Mouse (Mus musculus): ENCODE data around the gene Syne2.

Gene Syne2

DNA sequence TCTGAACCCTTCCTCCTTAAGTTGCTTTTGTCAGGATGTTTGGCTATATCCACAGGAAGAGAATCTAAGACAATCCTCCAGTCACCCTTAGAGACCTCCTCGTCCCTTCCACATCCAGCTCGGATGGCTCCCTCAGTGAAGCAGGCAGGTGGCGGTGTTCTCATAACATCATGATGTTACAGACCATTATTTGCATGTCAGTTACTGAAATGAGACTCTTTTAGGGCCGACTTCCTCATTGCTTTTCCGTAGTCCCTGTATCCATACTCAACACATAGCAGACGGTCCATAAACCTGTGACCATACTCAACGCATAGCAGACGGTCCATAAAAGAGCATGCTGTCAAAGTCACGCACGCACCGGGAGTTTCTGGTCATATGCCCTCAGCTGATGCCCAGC, 106.9 kb downstream of the Syne2 start:
- no peak for DNase-seq (ENCODE audit: low read depth, low spot score)

GRCm38 (mm10) chr12:75927596-75927995, 109.7 kb downstream of the Syne2 start:
- DNase-seq (ENCODE audit: low read depth, low spot score): no peak

DNA sequence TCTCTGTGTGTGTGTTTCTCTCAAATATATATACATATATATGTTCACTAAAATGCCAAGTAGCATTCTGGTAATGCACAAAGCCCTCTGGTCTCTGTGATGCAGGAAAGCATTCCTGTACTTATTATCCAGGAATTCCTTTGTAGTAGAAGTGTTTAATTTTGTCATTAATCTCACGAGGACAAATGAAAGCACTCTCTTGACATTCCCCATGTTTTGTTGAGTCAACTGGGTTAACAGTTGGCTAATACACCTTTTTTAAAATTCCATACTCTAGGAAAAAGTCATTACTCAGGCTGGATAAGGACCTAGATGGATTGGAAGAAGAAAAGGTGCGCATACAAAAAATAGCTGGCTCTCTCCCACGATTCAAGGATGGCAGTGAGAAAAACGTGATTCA, 115.6 kb downstream of the Syne2 start:
- DNase-seq (ENCODE audit: low read depth, low spot score): no peak

GRCm38 (mm10) chr12:75951328-75951727, 133.4 kb downstream of the Syne2 start:
- peak; percentile 13 for DNase-seq (ENCODE audit: low read depth, low spot score)

DNA sequence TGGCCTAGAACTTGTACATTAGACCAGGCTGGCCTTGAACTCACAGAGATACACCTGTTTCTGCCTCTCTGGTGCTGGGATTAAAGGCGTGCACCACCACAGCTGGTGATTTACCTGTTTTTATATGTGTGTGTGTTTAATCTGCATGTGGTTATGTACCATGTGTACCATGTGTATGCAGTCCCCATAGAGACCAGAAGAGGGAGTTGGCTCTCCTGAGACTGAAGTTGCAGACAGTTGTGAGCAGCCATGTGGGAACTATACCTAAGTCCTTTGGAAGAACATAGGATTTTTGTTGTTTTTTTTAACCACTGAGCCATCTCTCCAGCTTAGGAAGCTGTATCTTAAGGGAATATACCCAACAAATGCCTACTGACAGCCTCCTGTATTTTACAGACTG, 134.1 kb downstream of the Syne2 start:
- DNase-seq (ENCODE audit: low read depth, low spot score): no peak

GRCm38 (mm10) chr12:75966441-75967195, 148.7 kb downstream of the Syne2 start:
- DNase-seq (ENCODE audit: low read depth, low spot score): no peak

DNA sequence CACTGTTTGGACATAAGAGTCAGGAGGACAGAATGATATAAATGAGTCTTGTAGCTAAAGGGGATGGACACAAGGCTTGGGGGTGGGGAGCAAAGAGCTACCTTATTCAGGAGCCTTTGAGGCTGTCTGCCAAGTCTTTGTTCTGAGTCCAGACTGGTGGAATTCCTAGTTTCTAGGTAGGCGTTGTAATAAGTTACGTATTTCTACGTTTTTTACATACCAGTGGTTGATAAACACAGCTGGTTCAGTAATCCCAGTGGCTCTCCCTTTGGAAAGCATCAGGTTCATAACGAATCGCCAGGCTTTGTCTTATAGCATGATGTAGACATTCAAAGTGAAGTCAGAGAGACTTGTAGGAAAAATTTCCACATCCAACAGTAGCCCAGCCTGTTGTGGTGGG, 161.1 kb downstream of the Syne2 start:
- no peak for DNase-seq (ENCODE audit: low read depth, low spot score)

DNA sequence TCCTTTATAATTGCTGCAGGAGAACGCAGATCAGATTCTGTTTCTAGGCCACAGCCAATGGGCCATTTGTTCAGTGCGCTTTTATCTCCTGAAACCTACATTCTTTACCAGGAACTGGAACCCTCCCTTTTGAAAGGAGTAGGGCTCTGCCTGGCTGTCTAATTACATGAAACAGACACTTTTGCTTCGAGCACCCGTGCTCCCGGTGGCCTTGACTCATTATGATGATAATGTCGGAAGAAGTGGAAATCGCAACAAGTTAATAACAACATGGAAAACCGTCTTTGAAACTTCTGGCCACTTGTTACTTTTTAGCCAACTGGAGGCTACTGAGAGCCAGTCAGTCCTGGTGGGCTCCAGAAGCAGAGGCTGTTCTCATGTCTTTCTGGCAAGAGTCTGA, 165.4 kb downstream of the Syne2 start:
- no peak for DNase-seq (ENCODE audit: low read depth, low spot score)

DNA sequence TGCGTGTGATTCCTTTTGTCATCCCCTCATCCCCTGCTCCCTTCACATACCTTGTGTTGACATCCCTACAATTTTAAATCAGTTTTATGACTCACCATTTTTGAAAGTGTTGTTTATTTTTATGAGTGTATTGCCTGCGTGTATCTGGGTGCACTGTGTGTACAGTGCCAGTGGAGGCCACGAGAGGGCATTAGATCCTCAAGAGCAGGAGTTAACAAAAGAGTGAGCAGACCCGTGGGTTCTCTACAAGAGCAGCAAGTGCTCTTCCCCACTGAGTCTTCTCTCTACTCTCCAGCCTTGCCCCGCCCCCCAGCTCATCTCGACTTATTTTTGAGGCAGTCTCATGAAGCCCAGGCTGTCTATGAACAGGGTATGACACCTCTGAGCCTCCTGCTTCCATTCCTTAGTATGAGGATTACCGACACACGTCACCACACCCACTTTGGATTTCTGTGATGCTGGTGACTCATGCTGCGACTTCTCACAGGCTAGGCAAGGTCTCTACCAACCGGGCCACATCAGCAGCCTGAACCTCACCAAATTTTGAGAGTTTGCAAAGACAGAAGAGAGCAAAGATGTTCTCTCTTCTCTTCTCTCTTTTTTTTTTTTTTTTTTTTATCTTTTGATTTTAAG, 174.4 kb downstream of the Syne2 start:
- no peak for DNase-seq (ENCODE audit: low read depth, low spot score)

GRCm38 (mm10) chr12:75992946-75993345, 175.0 kb downstream of the Syne2 start:
- DNase-seq (ENCODE audit: low read depth, low spot score): no peak

DNA sequence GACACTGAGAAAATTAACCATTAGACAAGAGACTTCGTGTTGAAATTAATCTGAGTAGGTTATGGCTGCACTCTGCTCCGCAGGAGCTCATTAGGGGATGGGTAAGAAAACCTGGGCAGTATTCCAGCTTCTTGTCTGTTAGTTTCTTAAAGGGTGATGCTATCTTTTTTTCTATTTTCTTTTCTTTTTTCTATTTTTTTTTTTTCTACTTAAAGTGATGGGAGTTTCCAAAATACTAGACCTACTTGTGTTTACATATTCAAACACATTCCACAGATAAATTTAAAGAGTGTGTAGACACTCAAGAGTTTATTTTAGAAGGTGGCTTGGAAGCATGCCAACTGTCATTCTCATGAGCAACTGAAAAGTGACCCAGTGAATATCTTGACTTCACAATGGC, 177.2 kb downstream of the Syne2 start:
- DNase-seq (ENCODE audit: low read depth, low spot score): no peak

DNA sequence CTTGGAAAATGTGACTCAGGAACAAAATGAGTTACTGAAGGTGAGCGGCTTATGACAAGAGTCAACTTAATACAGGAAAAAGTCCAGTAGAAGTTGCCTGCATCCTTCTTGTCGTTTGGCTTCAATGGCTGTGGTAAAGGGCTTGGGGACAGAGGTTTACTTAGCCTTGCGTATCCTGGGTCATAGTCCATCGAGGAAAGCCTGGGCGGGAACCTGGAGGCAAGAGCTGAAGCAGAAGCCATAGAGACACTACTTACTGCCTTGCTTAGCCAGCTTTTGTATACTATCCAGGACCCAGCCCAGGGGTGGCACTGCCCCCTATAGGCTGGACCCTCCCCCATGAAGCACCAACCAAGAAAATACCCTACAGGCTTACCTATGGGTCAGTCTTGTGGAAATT, 179.6 kb downstream of the Syne2 start:
- DNase-seq (ENCODE audit: low read depth, low spot score): no peak

DNA sequence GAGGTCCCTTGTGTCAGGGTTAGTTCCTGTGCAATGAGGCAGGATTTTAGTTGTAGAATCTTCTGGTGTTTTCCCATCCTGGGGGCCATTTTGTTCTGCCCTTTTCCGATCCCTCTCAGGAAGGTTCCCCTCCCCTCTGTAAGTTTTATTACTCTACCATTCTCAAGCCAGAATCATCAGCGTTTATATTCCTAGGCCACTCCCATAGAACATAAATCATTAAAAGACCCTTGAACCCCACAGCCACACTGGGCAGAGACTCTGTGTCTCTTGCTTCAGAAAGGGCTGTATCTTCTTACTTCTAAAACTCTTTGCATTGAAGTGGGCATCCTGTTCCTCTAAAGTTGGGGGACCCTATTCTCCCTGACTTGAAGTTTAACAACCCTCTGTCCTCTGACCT, 180.5 kb downstream of the Syne2 start:
- no peak for DNase-seq (ENCODE audit: low read depth, low spot score)

- DNase-seq (ENCODE audit: low read depth, low spot score): peak; percentile 35
Measured at GRCm38 (mm10) chr12:76004697-76005249, 186.8 kb downstream of the Syne2 start.

GRCm38 (mm10) chr12:76008991-76009390, 191.1 kb downstream of the Syne2 start:
- DNase-seq (ENCODE audit: low read depth, low spot score): no peak

GRCm38 (mm10) chr12:76012789-76013188, 194.9 kb downstream of the Syne2 start:
- DNase-seq (ENCODE audit: low read depth, low spot score): no peak

DNA sequence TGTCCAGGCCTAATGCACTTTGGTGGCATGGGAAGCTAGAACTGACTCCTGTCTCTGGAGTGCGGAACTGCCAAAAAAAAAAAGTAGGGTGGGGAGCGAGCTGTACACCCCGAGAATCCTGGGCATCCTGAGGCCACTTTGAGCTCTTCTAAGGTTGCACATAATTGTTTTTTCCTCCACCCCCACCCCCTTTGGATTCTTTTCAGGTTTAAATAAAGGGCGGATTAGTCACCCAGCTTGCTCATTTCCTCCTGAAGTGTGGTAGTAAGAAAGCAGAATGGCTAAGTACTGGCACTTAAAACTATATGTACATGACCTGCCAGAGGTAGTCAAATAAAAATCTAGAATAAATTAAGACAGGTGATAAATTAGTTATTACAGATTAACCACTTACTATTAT, 195.5 kb downstream of the Syne2 start:
- DNase-seq (ENCODE audit: low read depth, low spot score): no peak

DNA sequence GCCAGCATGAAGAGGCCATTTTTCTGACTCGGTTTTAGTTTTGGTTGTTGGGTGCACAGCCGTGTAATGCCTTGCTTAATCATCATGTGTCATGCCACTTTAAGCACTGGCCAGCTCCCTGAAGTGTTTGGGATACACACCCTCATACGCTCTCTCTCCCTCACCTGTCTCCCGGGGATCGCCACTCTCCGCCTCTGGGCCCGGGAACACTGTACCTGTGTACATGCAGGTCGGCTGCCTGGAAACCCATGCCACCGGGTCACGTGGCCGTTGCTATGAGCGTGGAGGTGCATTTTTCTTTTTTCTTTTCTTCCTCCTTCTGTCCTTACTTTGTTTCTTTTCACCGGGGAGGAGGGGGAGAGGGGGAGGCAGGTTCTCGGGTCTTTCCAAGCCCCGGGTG, 197.1 kb downstream of the Syne2 start:
- DNase-seq (ENCODE audit: low read depth, low spot score): no peak

DNA sequence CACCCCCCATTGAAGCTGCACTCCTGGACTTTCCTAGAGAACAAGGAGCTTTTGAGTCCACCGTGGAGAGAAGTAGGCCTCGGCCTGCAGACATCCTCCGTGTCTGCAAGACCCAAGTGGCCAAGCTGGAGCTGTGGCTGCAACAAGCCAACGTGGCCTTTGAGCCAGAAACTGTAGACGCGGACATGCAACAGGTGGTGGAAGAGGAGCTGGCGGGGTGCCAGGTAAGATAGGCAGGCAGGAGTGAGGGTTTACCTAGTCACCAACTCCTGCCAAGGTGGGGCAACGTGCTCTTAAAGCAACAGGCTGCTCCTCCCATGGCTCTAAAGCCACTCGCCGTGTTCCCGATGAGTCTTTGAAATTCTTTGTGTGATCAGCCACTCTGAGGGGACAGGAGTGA, 197.6 kb downstream of the Syne2 start:
- no peak for DNase-seq (ENCODE audit: low read depth, low spot score)

DNA sequence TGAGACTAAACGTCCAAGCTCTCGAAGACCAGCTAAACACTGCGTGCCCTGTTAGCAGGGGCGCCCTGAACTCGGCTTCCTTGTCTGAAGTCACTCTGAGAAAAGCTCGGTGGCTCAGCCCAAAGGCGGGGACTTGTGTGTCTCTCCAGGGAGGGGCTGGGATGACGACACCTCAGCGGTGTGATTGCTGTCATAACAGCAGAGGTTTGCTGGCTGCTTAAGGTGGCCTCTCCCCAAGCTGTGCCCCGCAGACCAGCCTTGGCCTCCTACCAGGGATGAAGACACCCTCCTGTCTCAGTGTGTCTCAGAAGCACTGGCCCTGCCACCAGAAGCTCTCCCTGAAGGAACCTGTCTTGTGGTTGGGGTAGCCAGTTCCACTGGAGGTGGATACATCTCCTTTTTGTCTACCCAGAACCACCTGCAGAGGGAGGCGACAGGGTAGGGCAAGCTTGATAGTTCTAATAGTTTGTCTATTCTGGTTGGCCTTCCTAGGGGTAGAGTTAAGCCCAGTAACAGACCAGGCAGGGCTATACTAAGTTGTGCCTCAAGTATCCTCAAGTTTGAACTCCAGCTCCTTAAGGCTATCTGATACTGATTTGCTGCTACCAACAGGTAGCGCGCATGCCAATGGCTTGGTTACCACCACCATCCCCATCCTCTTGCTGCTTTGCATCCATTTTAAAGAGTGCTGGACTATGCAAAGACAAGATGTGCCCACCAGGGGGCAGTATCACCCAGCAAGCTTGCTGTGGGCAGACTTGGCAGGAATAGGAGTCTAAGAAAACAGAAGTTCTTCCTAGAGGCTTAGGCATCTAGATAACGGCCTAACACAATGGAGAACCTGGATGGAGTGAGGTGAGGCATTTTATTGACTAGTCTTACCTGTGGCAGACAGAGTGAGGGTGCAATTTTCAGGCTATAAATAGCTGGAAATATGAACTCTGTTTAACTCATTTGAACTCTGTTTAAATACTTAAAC, 198.5 kb downstream of the Syne2 start:
- DNase-seq (ENCODE audit: low read depth, low spot score): peak; percentile 57

DNA sequence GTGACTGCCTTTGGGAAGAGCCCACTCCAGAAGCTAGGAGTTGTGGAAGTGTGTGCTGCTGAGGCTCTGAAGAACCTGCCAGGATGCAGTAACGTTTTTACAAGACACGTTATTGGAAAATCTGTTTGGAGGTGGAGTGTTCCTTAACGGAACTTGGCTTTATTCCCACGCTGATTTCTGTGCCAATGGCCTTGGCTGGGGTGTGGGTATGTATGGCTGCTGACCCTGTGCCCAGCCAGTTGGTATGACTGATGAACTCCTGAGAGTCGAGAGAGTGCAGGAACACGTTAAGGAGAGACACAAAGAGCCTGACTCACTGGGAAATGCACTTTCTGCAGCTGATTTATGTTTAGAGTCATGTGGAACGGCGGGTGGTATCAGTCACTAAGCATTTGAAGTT, 200.7 kb downstream of the Syne2 start:
- DNase-seq (ENCODE audit: low read depth, low spot score): no peak

- no peak for DNase-seq (ENCODE audit: low read depth, low spot score)
Measured at GRCm38 (mm10) chr12:76042301-76042700, 224.4 kb downstream of the Syne2 start.

Data from retina, postnatal 7 days (tissue).